Mouse (Mus musculus) kidney, adult 11 months (tissue): Measurements from ENCODE around the gene Ube3c.
"Not testable (repeated sequence)": the region's sequence is repeated elsewhere in the genome, so short reads cannot be mapped to it uniquely, and the experiment has no call there.

Experiments used
- DNase-seq: peaks from one replicate; pipeline ENCODE4 v3.0.0; 2022

Ube3c gene

DNA sequence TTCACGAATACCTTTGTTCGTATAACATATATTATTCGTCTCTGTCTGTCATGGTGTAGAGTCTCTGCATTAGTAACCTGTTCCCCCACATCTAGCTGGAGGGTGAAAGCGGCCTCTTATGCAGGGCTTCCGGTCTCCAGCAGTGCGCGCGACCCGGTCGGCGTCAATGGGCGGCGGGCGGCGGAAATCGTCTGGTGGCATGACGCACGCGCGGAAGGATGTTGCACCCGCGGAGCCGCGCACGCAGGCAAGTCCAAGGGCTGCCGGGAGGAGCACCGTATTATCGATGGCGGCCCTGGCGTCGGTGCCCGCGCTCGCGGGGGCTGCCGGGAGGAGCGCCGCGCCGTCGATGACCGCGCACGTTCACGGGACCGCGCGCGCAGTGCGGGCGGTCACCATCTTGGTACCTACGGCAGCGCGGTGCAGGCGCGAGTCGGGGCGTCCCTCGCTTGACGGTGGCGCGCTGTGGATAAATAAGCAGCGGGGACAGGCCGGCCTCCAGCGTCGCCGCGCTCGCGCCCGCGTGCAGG is at the start of gene Ube3c:
Ube3c (plus strand) TSS at position 395 of the 530 bp plus-strand sequence.
- peak; percentile 98 for DNase-seq

DNA sequence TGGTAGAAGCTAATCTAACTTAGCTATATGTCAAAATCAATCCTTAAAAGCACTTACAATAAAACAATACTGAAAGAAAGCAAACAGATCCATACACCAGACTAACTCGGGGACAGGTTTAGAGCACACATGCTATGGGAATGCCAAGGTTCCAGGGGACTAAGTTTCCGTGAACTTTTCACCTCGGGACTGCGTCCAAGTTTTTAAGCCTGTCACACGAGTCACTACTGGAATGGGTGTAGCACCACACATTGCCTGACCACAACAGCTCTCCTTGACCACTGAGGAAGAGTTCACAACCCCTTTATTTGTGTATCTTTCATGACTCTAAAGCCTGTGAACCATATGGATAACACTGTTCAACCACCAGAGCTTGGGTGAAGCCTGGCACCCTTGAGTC is 8.9 kb upstream of the Ube3c start:
- DNase-seq: no peak

DNA sequence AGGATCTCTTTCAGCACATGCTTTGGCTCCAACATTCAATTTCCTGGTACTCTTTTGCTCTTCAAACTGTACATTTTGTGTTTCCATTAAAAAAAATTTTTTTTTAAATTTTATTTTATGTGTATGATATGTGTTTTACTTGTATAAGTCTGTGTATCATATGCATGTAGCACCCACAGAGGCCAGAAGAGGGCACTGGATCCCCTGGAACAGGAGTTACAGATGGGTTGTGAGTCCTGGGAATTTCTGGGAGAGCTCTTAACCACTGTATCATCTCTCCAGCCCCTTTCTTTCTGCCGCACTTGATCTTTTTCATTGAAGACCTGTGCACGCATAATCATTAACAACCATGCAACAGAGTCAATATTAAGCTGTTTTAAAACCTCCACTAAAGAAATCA is 8.4 kb upstream of the Ube3c start:
- no peak for DNase-seq

DNA sequence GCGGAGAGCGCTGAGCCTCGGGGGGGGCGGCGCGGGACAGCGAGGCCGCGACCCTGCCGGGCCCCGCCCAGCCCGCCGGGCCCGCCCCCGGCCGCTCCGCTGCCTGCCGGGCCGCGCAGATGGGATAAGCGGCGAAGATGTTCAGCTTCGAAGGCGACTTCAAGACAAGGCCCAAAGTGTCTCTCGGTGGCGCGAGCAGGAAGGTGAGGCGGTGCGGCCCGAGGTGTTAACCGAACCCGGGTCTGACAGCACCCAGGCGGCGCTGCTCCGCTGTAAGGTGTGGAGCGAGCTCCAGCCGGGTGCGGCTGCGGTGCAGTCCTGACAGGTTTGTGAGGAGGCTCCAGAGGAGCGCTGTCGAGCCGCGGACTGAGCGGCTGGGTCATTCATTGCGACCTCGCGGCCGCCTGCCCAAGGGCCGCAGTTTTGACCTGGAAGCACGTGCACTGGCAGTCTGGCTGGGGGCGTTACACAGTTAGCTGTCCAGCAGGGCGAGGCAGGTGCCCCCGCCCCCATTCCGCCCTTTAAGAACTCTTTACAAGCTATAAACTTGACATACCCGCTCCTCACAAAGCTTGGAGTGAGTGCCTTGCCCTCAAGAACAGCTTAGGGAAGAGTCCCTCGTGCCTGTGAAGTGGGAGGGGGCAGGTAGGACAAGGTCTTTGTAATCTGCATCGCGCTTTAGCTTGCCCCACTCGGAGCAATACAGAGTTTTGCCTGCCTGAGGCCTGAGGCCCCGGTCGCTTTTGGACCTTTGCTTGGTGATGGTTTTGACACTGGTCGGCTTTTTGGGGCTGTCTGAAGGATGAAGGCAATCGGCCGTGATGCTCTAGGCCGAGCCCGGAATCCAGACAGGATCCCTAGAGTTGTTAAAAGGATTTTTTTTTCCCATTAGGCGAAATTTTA is 587 bp downstream of the Ube3c start:
- peak; percentile 74 for DNase-seq

DNA sequence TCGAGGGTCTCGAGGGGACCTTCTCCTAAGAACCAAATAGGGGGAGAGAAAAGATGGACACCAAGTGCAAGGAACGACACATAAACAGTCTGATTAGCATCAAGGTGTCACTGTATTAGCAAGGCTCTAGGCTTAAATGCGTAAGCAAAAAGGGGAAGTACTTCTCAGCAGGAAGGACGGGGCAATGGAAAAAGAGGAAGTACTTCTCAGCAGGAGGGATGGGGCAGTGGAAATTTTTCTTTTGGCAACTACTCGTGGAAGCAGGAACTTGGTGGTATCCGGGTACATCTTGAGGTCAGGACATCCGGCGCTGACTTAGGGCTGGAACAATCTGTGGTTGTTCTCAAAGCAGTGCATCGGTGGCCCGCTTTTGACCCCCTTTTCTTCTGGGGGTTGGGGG is 5.2 kb downstream of the Ube3c start:
- not testable (repeated sequence) for DNase-seq

DNA sequence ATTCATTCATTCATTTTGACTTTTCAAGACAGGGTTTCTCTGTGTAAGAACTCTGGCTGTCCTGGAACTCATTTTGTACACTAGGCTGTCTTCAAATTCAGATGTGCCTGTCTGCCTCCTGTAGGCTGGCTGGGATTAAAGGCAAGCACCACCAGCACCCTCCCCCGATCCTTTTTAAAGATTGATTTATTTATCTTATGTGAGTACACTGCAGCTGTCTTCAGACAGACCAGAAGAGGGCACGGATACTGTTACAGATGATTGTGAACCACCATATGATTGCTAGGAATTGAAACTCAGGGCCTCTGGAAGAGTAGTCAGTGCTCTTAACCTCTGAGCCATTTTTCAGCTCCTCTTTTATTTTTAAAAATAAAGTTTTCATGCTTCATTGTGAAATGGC is 6.0 kb downstream of the Ube3c start:
- DNase-seq: no peak

DNA sequence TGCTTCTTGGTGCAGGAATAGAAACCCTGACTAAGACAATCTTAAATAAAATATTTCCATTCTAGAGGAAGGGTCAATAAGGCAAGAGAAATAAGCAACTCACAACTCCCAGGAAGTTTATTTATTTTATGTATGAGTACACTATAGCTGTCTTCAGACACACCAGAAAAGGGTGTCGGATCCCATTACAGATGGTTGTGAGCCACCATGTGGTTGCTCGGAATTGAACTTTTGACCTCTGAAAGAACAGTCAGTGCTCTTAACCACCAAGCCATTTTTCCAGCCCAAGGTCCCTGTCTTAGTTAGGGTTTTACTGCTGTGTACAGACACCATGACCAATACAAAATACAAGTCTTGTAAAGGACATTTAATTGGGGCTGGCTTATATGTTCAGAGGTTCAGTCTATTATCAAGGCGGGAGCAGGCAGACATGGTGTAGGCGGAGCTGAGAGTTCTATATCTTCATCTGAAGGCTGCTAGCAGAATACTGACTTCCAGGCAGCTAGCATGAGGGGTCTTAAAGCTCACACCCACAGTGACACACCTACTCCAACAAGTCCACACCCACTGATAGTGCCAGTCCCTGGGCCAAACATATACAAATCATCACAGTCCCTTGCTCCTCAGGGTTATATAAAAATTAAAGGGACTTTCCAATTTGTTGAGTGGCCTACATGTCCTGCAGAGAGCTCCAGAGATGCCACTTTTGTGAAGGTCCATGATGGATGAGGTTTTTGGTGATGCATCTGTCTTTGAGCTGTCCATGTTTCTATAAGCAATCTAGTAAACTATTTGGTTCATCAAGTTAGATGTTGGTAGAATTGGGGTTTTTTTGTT is 9.0 kb downstream of the Ube3c start:
- DNase-seq: no peak

DNA sequence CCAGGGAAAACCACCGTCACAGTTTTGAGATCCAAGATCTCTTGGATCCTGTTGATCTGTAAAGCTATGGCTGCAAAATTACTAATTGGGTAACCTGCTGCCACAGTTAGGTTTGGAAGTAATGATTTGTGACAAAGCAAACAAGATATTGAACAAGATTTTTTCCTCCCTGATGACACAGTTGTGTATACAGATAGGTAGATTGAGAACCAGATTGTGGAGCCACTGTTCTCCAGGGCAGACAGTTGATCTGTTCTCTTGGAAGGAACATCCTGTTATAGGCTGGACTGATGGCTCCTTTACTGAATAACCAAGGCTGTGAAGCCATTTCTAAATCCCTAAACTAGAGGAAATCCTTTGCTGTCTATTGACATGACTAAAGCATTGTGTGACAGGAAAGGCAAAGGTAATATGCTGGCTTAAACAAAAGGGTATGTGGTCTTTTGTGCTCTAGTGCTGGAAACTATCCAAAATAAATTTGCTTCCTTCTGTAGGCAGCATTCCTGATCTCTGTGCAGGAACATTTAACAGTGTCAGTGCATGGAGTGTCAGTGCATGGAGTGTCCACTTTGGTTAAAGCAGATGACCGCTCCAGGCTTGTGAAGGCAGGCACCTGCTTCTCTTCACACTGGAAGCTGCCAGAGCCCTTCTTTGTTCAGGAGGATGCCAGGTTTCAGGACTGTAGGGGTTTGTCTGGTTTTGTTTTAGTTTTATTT is 15.0 kb downstream of the Ube3c start:
- DNase-seq: no peak

DNA sequence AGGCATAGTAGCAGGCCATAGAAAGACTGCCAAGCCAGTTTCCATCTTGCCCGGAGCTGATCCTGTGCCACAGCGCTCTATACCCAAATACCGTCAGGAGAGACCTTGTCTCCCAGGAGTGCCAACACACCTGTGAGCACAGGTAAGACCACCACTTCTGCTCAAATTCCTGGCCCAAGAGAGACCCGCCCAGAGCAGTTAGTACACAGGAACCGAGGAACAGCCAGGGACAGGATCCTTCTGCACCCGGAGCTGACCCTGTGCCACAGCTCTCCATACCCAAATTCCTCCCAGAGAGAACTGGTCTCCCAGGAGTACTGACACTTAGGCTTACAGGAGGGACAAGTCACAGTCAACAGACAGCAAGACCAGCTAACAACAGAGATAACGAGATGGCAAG is 23.1 kb downstream of the Ube3c start:
- DNase-seq: not testable (repeated sequence)

DNA sequence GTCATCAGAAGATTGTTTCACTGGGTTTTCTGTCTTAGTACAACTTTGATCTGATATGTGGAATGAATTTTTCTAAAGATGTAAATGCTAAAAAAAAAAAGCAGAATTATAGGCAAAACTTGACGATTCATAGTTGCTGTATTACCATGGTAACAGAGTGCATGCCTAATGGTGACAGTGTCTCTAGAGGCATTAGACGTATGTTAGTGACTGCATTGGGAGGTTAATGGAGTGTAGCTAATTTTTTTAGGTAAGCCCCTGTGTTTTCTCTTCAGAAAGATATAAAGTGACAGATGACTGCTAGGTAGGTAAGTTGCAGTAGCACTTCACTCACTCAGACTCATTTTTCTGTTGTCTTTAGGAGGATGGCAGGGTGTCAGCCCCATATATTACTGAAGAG is 37.5 kb downstream of the Ube3c start:
- DNase-seq: no peak

DNA sequence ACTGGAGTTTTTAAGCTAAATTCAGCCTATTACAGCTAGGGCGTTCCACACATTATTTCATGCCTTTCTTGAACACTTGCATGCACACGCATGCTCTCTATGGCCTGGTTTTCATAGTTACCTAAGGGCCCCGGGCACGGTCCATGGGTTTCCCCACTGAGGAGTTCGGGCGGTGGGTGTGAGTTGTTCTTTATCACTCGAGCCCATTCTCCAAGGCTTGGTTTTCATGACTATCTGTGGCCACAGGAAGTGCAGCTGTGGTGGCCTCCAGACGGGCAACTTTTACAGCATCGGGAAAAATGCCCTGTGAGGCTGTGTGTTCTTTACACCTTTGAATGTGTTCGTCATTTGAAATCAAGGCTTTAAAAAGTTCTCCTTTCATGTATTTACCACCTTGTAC is 56.6 kb downstream of the Ube3c start:
- DNase-seq: no peak

DNA sequence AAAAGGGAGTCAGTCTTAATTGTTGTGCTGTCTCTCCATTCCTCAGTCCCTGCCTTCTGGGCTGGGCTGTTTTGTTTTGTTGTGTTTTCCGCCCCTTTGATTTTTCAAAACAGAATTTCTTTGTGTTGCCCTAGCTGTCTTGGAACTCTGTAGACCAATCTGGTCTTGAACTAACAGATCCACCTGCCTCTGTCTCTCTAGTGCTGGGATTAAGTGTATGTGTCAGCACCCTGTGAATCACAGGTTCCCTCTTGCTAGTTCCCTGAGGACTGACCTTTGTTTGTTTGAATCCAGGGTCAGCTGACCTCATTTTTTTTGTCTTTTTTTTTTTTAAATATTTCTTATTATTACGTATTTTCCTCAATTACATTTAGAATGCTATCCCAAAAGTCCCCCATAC is 60.9 kb downstream of the Ube3c start:
- no peak for DNase-seq

DNA sequence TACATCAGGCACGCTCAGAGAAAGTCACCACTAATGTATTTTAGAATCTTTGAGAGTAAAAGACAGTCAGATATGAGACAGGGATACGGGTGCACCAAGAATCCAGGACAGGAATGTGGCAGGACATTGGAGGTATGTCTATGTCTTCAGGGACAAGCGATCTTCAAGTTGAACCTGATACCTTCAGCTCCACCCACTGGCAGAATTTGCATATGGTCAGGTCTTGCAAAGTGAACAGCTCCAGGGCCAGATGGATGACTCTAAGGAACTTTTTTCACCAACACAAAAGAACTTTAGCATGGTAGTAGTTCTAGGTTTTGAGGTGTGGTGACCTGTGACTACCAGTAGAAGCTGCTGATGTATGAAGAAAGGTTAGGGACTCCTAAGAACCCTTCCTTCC is 62.7 kb downstream of the Ube3c start:
- no peak for DNase-seq

DNA sequence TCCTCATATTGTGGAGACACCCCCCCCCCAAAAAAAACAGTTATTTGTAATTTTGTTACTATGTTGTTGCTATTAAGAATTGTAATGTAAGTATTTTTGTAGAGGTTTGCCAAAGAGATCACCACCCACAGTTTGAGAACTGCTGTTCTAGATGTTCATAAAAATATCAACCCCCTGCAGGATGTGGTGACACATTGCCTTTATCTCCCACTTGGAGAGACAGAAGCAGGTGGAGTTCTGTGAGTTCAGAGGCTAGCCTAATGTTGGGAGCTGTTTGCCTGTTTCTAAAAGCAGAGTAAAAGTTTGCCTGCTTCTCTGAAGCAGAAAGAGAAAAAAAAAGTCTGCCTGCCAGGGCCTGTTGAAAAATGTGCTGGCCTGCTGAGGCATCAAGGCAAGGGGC is 67.3 kb downstream of the Ube3c start:
- DNase-seq: no peak

DNA sequence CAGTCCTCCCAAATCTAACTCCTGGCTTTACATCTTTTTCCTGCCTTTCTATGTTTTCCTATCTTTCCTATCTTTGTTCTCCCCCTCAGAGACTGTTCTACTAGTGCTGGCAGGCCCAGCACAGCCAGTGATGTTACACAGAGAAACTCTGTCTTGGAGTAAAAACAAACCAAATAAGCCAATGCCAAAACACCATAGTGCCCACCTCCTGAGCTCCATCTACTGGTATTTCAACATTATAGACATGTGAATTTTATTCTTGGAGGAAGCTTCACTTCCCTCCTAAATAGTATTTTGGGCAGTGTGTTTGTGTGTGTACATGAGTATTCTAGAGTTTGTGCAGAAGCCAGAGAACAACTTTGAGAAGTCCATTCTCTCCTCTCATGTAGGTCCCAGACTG is 67.8 kb downstream of the Ube3c start:
- no peak for DNase-seq

DNA sequence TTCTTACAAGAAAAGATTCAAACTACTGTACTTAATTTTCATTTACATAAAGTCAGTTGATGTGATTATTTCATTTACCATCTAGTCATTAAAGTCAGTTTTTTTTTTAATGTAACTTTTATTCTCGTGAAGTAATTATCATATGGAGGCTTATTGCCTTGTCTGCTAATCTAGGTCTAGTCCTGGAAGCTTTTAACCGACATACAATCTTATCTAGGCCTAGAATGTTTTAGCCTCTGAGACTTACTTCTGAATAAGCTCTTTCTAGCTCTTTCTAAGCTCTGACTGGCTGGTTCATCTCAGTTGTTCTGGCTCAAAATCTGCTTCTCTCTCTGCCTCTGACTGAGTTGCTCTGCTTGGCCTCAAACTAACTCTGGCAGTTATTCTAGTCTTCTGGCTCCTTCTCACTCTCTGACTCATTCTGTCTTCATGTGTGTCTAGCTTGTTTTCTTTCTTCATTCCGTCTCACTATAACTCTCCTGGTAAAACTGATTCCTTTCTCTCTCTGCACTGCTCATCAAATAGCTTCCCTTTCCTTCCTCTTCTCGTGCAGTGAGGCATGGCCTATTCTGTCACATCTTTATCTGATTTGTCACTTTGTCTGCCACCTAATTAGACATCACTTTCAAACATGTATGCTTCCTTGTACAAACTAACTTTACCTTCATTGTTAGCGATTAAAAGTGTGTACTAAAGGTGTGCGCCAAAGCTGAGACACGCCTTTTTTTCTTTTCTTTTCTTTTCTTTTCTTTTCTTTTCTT is 72.3 kb downstream of the Ube3c start:
- no peak for DNase-seq

DNA sequence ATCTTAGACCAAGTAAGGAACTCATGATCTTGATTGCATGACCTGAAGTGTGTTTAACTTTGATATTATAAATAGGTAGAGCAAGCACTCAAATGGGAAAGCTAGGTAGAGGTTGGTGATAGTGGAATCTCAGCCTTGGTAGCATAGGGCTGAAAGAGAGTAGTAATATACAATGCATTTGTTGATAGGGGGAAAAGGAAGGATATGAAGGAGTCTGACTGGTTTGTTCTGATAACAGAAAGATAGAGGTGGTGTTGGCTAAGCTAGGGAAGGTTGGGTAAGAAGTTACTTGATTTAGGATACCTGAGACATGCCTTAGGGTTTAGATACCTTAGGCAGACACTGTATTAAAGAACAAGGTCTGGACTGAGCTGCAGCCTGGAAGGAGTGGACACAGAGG is 82.7 kb downstream of the Ube3c start:
- DNase-seq: no peak

DNA sequence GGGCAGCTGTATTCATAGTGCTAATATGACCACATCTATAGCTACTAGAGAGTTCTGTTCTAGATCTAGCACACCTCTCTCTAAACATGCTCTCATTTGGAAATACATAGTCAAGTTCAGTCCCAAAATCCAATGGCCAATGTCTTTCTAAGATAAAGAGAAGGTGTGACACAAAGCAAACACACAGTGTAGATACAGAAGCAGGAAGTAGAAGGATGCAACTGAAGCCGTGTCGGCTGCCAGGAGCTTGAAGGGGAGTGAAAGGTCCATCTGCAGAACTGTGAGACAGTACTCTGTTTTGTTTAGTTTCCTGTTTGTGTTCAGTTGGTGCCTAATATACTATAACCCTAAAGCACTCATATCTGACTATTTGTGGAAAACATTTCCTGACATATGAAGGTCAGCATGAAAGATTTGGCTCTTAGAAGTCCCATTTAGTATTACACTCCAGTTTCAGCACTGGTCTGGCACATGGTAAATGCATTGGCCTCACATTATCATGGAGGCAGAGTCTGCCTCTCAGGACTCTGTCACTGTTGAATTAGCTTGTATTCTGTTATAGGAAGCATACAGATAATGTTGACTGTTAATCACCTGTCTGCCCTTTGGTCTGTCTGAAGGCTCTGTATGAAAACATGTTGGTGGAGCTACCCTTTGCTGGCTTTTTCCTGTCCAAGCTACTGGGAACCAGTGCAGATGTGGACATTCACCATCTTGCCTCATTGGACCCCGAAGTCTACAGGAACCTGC is 88.7 kb downstream of the Ube3c start:
- no peak for DNase-seq

DNA sequence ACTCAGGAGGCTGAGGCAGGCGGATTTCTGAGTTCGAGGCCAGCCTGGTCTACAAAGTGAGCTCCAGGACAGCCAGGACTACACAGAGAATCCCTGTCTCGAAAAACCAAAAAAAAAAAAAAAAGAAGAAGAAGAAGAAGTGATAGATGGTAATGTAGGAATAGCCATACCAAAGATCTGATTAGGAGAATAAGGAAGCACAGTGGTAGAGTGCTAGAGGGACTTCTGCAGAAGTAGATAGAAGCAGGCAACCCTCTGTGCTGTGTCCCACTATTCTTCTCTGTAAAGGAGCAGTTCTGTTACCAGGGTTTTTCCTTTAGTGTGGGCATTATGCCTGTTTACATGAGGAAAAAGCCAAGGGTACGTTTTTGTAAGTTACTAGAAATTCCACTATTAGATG is 92.2 kb downstream of the Ube3c start:
- not testable (repeated sequence) for DNase-seq

DNA sequence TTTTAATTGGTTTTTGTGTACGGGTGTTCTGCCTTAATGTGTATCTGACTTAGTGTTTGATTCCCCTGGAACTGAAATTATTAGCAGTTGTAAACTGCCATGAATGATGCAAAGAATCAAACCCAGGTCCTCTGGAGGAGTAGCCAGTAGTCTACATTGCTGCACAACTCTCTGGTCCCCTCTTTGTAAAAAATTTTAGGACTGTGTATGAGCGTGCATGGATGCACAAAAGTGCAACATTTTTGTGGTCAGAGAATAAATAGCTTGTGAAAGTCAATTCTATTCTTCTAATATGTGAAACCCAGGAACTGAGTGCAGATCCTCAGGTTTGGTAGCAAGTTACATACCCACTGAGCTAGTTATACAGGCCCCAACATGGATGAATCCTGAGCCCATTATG is 96.3 kb downstream of the Ube3c start:
- DNase-seq: no peak

DNA sequence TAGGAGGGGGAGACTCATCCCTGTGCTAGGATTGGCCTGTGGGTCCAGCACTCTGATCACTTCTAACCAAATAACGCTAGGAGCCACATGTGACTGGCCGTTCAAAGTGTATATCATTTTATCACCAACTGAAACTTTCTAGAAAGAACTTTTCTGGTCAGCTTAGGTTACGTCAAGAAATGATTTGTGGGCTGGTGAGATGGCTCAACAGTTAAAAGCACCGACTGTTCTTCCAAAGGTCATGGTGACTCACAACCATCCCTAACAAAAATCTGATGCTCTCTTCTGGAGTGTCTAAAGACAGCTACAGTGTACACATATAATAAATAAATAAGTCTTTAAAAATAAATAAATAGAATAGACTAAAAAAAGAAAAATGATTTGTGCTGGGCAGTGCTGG is 103.5 kb downstream of the Ube3c start:
- no peak for DNase-seq

DNA sequence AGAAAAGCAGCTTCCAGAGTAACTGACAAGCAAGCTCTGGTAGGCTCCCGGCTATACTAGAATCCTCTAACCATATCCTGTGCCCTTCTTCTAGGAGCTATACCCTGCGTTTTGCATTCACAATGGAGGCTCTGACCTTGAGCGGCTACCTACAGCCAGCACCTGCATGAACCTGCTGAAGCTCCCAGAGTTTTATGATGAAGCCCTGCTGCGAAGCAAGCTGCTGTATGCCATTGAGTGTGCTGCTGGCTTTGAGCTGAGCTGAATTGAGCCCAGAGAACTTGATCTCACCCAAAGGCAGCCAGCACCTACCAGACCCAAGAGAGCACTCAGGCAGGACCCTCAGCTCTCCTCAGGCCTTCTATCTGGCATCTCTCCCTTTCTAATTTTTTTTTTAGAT is 105.3 kb downstream of the Ube3c start:
- DNase-seq: no peak
